Comparison of ENCODE assay signal across 22 mouse cellular contexts in the genomic region with DNA sequence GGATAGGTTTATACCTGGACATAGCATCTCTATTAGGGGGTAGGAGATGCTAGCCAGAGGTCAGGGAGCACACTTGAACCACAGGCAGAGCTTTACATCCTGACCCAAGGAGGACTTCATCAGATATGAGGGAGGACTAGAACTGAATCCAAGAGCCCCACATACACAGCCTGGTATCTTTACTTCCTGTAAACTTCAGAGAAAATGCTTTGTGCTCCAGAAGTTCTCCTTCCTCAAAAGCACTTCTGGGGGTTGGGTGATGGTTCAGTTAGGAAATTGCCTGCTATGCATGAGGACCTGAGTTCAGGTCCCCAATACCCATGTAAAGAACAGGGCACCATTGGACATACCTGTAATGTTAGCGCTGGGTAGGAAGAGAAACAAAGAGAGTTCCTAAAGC. TPM values are rescaled to one million over a fixed set of nuclear protein-coding genes. Genes with fewer than 3 reads are reported as not detected.
DNase-seq lines count a peak whose midpoint lies in the region; ATAC-seq and TF ChIP-seq lines count a peak whose summit lies in the region.
"Had no signal": no experiment of that assay in that cellular context is flagged by ENCODE, and none has a peak within 500 bp of the region (broad histone marks: within the 10 kb centered on the region; RNA-seq: fewer than 3 reads in every experiment).

No protein-coding gene starts in this region.

- no peak for TF ChIP-seq CTCF in liver, embryonic 14.5 days (IDR thresholded peaks at IDR 0.05; ENCODE audit: low read depth)

- peaks cover 75% of the 10 kb centered on the region for H3K4me1 ChIP-seq in heart, embryonic 11.5 days (ENCODE audit: control insufficient read depth, insufficient read depth, low read length)
- peaks cover 54% of the 10 kb centered on the region for H3K4me1 ChIP-seq in lung, embryonic 16.5 days (replicated peaks; ENCODE audit: control insufficient read depth, insufficient read depth, low read length)
- peaks cover 63 to 83% of the 10 kb centered on the region in 2 experiments for H3K4me1 ChIP-seq in liver, embryonic 14.5 days (replicated peaks; ENCODE audit: control insufficient read depth in 2 of 2, insufficient read depth in 2 of 2, low read length in 1 of 2)

- no peaks in the 10 kb centered on the region for H3K9me3 ChIP-seq in heart, embryonic 11.5 days (replicated peaks; ENCODE audit: control insufficient read depth, low read length)
- no peaks in the 10 kb centered on the region for H3K9me3 ChIP-seq in lung, embryonic 16.5 days (ENCODE audit: control insufficient read depth, low read length)
- H3K9me3 ChIP-seq in liver, embryonic 14.5 days (ENCODE audit: control insufficient read depth, low read length), result no peaks in the 10 kb centered on the region
- H3K9me3 ChIP-seq: heart, embryonic 15.5 days; limb, embryonic 13.5 days; midbrain, embryonic 12.5 days had no signal

- no peaks in the 10 kb centered on the region for H3K27me3 ChIP-seq in heart, embryonic 11.5 days (ENCODE audit: control insufficient read depth, insufficient read depth, low read length)
- H3K27me3 ChIP-seq in lung, embryonic 16.5 days (ENCODE audit: control insufficient read depth, insufficient read depth, low read depth, low read length), result no peaks in the 10 kb centered on the region
- H3K27me3 ChIP-seq in liver, embryonic 14.5 days (ENCODE audit: control insufficient read depth, insufficient read depth, low read length), result no peaks in the 10 kb centered on the region
- H3K27me3 ChIP-seq: heart, embryonic 15.5 days; limb, embryonic 13.5 days had no signal

- no peaks in the 10 kb centered on the region; the same call in 1 of the 2 replicates for H3K36me3 ChIP-seq in heart, embryonic 11.5 days (ENCODE audit: control insufficient read depth, insufficient read depth, low read length)
- peaks cover 4% of the 10 kb centered on the region; the same call in 1 of the 2 replicates for H3K36me3 ChIP-seq in lung, embryonic 16.5 days (ENCODE audit: control insufficient read depth, insufficient read depth, low read length)
- peaks cover 21% of the 10 kb centered on the region for H3K36me3 ChIP-seq in liver, embryonic 14.5 days (replicated peaks; ENCODE audit: control insufficient read depth, insufficient read depth, low read depth)
- H3K36me3 ChIP-seq: heart, embryonic 15.5 days; midbrain, embryonic 12.5 days had no signal

- H3K27ac ChIP-seq in heart, embryonic 11.5 days (ENCODE audit: low read depth, low read length), result peak overlapping the region; percentile 50; the same call in 1 of the 2 replicates
- peak overlapping the region; percentile 72 for H3K27ac ChIP-seq in lung, embryonic 16.5 days (ENCODE audit: low read length)
- peak overlapping the region; percentile 92 for H3K27ac ChIP-seq in liver, embryonic 14.5 days
- H3K27ac ChIP-seq: left cerebral cortex, adult 2 months; macrophage; midbrain, embryonic 12.5 days had no signal

- ATAC-seq in heart, embryonic 11.5 days (replicated peaks; ENCODE audit: insufficient number of reproducible peaks, low FRiP score, low TSS enrichment), result no peak
- ATAC-seq in lung, embryonic 16.5 days (ENCODE audit: low read depth), result no peak
- ATAC-seq in liver, embryonic 14.5 days (ENCODE audit: insufficient read depth), result no peak
- ATAC-seq in megakaryocyte, adult 5-6 weeks (ENCODE audit: poor library complexity, severe bottlenecking), result no peak

- no peak for TF ChIP-seq EP300 in liver, embryonic 14.5 days (IDR thresholded peaks at IDR 0.05; ENCODE audit: low read depth)

- peak overlapping the region; percentile 17; the same call in 1 of the 2 replicates for H3K9ac ChIP-seq in heart, embryonic 11.5 days (ENCODE audit: low read depth, low read length)
- no peak overlapping the region; the same call in 1 of the 2 replicates for H3K9ac ChIP-seq in lung, embryonic 16.5 days (ENCODE audit: low read length)
- H3K9ac ChIP-seq in liver, embryonic 14.5 days (replicated peaks), result peak overlapping the region; percentile 57
- H3K9ac ChIP-seq: heart, embryonic 15.5 days; limb, embryonic 13.5 days; midbrain, embryonic 12.5 days had no signal

- 96% methylated on average over 1 of the region's 1 CpGs for WGBS in heart, embryonic 11.5 days (ENCODE audit: insufficient replicate concordance)
- 97% methylated on average over 1 of the region's 1 CpGs for WGBS in lung, embryonic 16.5 days
- 83% methylated on average over 1 of the region's 1 CpGs for WGBS in liver, embryonic 14.5 days (ENCODE audit: insufficient replicate concordance)

- no peak overlapping the region for H3K4me2 ChIP-seq in heart, embryonic 11.5 days
- H3K4me2 ChIP-seq in lung, embryonic 16.5 days (ENCODE audit: low read depth, low read length), result no peak overlapping the region
- peak overlapping the region; percentile 67 for H3K4me2 ChIP-seq in liver, embryonic 14.5 days (ENCODE audit: low read depth)
- H3K4me2 ChIP-seq: heart, embryonic 15.5 days; limb, embryonic 13.5 days; midbrain, embryonic 12.5 days had no signal

- DNase-seq in heart, adult 9 months (ENCODE audit: low spot score in 2 of 2), result no peak
- DNase-seq in lung, postnatal 36 days, result no peak
- no peak for DNase-seq in liver, embryonic 14.5 days (ENCODE audit: low read depth in 3 of 3, low spot score in 3 of 3)
- no peak for DNase-seq in left cerebral cortex, adult 11 months (ENCODE audit: low spot score)
- no peak for DNase-seq in urinary bladder, adult 2 months (ENCODE audit: low spot score)
- DNase-seq: adrenal gland, postnatal 25 days; cerebellum, adult 2 months; gastrocnemius, postnatal 14 days; kidney, adult 11 months; kidney, postnatal 10 days; right cerebral cortex, postnatal 4 days had no signal

- H3K4me3 ChIP-seq in heart, embryonic 11.5 days (ENCODE audit: low read depth, low read length), result no peak overlapping the region
- H3K4me3 ChIP-seq in lung, embryonic 16.5 days (ENCODE audit: low read length), result no peak overlapping the region
- no peak overlapping the region; a peak in 1 of 4 replicates for H3K4me3 ChIP-seq in liver, embryonic 14.5 days (ENCODE audit: insufficient read depth in 1 of 2, low read depth in 2 of 2, low read length in 2 of 2)
- H3K4me3 ChIP-seq: heart, embryonic 15.5 days; left cerebral cortex, adult 2 months; limb, embryonic 13.5 days; midbrain, embryonic 12.5 days had no signal

RNA-seq across cellular contexts. Expression of a gene that starts 6.2 kb away (rescaled TPM):
- polyA plus RNA-seq in heart, embryonic 11.5 days (2014; fragmentation: Nextera tagmentation; extraction: Ambion mirVana), result 37.8 and 41.1 TPM in 2 replicates
- polyA plus RNA-seq in lung, embryonic 16.5 days (2015; fragmentation: Nextera tagmentation; extraction: Ambion mirVana), result 35.3 and 38.0 TPM in 2 replicates
- 20.7 and 29.4 TPM in 2 replicates for polyA plus RNA-seq in liver, embryonic 14.5 days (2012; rRNA removed)
- 37.1 and 42.6 TPM in 2 replicates for polyA plus RNA-seq in liver, embryonic 14.5 days (2014; fragmentation: Nextera tagmentation; extraction: Ambion mirVana)
- total RNA-seq in megakaryocyte, adult 5-6 weeks (2015), result 7.0 and 7.2 TPM in 2 replicates
- total RNA-seq in megakaryocyte, adult 5-6 weeks (2017), result 3.2 and 3.7 TPM in 2 replicates
- polyA plus RNA-seq in urinary bladder, adult 2 months (2012; rRNA removed), result 53.7 and 67.1 TPM in 2 replicates

RNA-seq across cellular contexts. Expression of a gene that starts 23.3 kb away (rescaled TPM):
- polyA plus RNA-seq in heart, embryonic 11.5 days (2014; fragmentation: Nextera tagmentation; extraction: Ambion mirVana), result not detected in 2 replicates
- polyA plus RNA-seq in lung, embryonic 16.5 days (2015; fragmentation: Nextera tagmentation; extraction: Ambion mirVana), result 0.13 and 0.19 TPM in 2 replicates
- not detected in 2 replicates for polyA plus RNA-seq in liver, embryonic 14.5 days (2012; rRNA removed)
- polyA plus RNA-seq in liver, embryonic 14.5 days (2014; fragmentation: Nextera tagmentation; extraction: Ambion mirVana), result not detected in 2 replicates
- not detected in 2 replicates for total RNA-seq in megakaryocyte, adult 5-6 weeks (2015)
- total RNA-seq in megakaryocyte, adult 5-6 weeks (2017), result not detected in 2 replicates
- polyA plus RNA-seq in urinary bladder, adult 2 months (2012; rRNA removed), result 0.28 and 0.53 TPM in 2 replicates
- total RNA-seq: adrenal gland, postnatal 25 days had no signal
- polyA plus RNA-seq: C2C12; hindbrain, embryonic 11.5 days; macrophage; midbrain, embryonic 12.5 days; neural tube, embryonic 14.5 days had no signal
